Mouse (Mus musculus): ENCODE data around the gene Disp2.

GRCm38 (mm10) chr2:118764094-118764831, 15.3 kb upstream of the Disp2 start:
- TF ChIP-seq EP300 (IDR thresholded peaks at IDR 0.05; ENCODE audit: low read depth): no peak
- TF ChIP-seq CTCF (IDR thresholded peaks at IDR 0.05; ENCODE audit: low read depth): peak; percentile 66

Measured in heart, postnatal 0 days (tissue).